Mouse (Mus musculus) left cerebral cortex, adult 2 months (tissue): ENCODE data around the gene Fbxw11. TPM values are rescaled to one million over a fixed set of nuclear protein-coding genes. Genes with fewer than 3 reads are reported as not detected.

ENCODE experiments used
- DNase-seq, 2 experiments: peaks; one replicate each; pipeline ENCODE4 v3.0.0; 2021 to 2022; ENCODE audit warnings: low spot score in 2 of 2, mixed read lengths in 1 of 2; ENCODE audit errors: extremely low spot score in 1 of 2
- H3K27ac ChIP-seq: fragments of 200-600 bp; 2 replicates; pipeline ENCODE4 v1.8.1; 2022
- H3K4me3 ChIP-seq: fragments of 200-600 bp; 2 replicates; pipeline ENCODE4 v1.8.1; 2022
- CTCF ChIP-seq: fragments of 200-600 bp; IDR thresholded peaks from 2 replicates; pipeline ENCODE4 v1.8.1; 2022; ENCODE audit warnings: antibody characterized with exemption, mild to moderate bottlenecking, moderate library complexity
- intact Hi-C: fragments of 180-260 bp; cut with DNase I; formaldehyde crosslinking; loops from one replicate; pipeline ENCODE4 v1.15.1; 2025
- total RNA-seq, 2 experiments: library from RNA; stranded (reverse); gene quantifications; 2 replicates each; pipeline ENCODE4 v1.2.3; 2021

The Fbxw11 gene
- total RNA-seq, 2 experiments from 2014 or later, result 122 to 125 TPM

DNA sequence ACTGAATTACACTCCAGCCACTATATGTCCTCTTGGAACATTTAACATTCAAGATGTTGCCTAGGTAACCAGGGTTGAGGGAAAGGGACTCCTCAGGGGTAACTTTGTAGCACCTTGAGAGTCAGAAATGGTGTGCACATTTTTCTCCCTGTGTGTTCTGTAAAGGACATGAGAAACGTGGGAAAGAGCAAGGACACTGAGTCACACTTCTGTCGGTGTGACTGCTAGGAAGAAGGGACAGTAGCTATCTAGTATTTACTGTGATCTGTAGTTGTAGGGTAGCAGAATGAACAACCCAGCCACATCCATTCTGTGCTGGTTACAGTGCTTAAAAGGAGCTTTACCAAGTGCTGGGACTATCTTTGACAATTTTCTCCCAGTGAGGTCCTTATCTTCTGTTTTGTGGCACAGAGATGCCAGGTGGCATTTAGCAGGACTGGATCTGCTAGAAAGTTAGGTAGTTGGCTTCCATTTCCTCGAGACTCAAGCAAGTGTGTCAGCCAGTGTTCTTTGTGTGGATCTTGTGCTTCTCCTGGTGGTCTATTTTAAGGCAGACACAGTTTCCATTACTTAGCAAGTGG, 57.5 kb downstream of the Fbxw11 start:
- Histone ChIP-seq H3K4me3 (no peak overlapping the region), H3K27ac (no peak overlapping the region)
- DNase-seq, result no peak
- TF ChIP-seq CTCF, result no peak
- intact Hi-C loops, result loop anchor here (10.0 kb wide), 1 partner anchor 355 kb away; the partner anchor contains the start of gene Sh3pxd2b

DNA sequence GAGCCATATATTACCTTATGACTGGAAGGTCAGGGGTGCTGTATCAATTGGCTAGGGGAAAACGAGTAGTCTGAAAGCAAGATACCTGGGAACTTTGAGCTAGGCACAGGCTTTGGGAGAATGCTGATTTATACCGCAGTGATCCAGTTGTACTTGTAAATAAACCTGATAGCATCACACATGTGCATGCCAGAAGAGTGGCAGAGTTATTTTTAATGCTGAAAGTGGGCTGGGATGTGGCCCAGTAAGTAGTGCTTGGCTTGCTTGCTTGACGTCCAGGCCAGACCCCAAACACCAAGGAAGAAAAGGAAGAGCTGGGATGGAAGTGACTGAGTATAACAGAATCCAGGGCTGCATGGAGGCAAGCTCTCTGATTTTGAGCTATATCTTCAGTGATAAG, 59.0 kb downstream of the Fbxw11 start:
- H3K4me3 ChIP-seq, result no peak overlapping the region
- no peak overlapping the region for H3K27ac ChIP-seq
- intact Hi-C loops, result loop anchor here (10.0 kb wide), 1 partner anchor 357 kb away; the partner anchor contains the start of gene Sh3pxd2b
- no peak for DNase-seq
- no peak for TF ChIP-seq CTCF

DNA sequence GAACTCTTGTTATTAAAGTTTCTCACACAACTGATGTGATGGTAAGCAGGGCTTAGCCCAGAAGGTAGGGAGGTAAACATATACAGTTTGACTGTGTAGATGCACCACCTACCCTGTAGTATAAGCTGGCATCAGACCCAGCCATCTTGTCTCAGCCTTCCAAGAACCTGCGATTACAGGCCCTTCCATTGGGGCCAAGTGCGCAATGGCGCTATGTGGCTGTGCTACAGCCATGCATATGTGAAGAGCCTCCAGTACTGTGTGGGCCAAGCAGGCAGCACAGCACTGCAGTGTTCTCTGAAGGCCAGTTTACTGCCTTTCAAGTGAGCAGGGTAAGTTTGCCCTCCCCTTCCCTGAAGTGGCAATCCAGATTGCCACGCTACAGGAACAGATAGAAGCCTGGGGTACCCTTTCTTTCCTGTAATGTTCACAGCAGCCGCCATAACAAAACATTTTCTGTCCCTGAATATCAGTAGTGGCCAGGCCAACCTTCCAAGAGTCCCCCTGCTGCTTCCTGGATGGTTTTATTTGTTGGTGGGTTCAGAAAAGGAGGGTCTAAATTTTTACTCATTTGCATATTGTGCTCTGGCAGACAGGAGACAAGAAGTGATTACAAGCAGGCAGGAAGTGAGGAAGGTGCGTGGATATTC, 61.8 kb downstream of the Fbxw11 start:
- Histone ChIP-seq H3K27ac (no peak overlapping the region), H3K4me3 (no peak overlapping the region)
- no peak for TF ChIP-seq CTCF
- intact Hi-C loops, result loop anchor here (10.0 kb wide), 1 partner anchor 360 kb away; the partner anchor contains the start of gene Sh3pxd2b
- DNase-seq, result no peak

DNA sequence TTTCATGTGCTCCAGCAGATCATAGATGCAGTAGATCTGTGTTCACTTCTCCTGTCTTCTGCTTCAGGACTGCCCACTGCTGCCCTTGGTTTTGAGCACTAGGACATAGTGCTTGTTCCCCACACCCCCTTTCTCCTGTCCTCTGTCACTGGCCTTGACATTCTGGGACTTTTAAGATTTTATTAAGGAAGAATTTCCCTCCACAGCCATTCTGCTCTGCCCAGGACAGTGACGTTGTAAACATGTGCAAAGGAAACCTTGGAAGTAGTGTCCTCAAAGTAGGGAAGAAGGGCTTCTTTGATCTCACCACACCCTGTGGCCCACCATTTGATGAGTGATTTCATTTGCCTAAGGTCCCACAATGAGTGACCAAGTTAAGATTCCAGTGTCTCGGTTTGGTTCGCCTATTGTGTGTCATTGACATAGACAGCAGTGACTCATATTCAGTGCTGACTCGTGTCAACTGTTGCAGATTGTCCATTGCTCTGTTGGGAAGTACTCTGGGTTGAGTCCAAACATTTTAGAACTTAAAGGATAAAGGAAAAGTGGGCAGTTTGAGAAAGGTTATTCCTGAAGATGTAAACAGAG, 64.0 kb downstream of the Fbxw11 start:
- Histone ChIP-seq H3K4me3 (no peak overlapping the region), H3K27ac (no peak overlapping the region)
- DNase-seq, result no peak
- TF ChIP-seq CTCF, result no peak
- intact Hi-C loops, result loop anchor here (5.0 to 10.0 kb wide), 2 partner anchors 254 to 362 kb away; partner anchors contain the start of gene Sh3pxd2b

DNA sequence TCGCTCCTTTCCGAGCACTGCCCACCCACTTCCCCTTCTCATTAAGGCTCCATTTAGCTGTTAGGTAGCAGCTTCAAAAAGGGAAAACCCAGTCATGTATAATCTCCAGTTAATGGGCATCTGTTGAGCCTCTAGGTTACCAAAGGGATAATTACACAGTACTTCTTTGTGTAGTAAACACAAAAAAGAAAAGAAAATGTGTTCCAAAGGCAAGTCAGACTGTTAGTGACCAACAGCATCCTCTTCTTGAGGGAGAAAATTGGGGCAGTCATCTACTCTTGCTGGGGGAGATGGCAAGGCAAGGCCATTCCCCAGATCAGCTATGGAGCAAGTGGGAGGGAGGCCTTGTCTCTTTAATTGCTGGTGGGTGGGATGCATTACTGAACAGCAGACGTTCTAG, 65.0 kb downstream of the Fbxw11 start:
- DNase-seq, result no peak
- TF ChIP-seq CTCF, result no peak
- no peak overlapping the region for H3K4me3 ChIP-seq
- intact Hi-C loops, result loop anchor here (5.0 to 10.0 kb wide), 2 partner anchors 255 to 363 kb away; partner anchors contain the start of gene Sh3pxd2b
- H3K27ac ChIP-seq, result no peak overlapping the region

DNA sequence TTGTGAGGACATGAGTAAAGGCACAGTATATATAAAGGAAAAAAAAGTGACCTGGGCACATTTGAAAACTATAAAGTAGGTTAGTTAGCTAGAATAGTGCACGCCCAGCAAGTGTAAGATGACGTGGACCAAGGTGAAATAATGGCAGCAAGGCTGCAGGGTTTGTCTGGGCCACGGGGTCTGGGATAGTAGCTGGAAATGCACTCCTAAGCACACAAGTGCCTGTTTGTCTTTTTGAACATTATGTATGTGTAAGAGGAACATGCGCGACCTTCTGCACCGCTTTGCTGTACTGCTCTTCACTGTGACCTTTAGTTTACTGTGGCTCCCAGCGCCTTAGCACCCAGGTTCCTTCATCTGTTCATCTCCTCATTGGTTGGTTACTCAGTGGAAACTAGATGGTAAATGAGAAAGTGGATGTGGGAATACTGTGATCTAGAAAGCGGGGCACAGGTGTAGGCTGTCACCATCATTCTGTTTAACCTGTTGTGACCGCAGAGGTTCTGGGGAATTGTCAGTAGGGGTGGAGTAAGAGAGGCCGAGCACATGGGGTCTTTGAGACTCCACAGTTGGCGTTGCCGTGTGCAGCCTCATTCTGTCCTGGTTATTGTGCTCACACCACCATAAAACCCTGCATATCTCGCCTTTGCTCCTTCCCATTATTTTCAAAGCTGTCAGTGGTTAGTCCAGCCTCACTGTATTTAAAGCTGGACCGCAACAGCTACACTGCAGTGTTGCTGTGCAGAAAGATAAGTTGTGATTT, 66.4 kb downstream of the Fbxw11 start:
- intact Hi-C loops, result loop anchor here (1.0 to 10.0 kb wide), 4 partner anchors 66 to 364 kb away; partner anchors contain the start of genes Fbxw11 and Sh3pxd2b
- Histone ChIP-seq H3K4me3 (no peak overlapping the region), H3K27ac (no peak overlapping the region)

DNA sequence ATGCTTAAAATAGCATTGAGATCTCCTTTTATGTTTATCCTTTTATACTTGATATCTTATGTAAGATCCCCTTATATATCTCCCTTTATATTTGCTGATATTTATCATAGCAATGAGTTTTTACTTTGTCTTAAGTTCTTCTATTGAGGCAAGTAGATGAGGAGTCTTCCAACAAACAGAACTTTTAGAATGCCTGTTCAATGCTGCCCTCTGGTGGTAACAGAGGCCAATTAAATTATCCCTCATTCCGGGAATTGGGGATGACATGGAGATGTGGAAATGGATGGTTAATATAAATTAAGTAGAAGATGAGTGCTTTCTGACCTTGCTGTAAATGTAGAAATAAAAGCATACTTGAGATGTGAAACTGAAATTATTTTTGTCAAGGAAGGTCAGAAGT, 67.0 kb downstream of the Fbxw11 start:
- Histone ChIP-seq H3K4me3 (no peak overlapping the region), H3K27ac (no peak overlapping the region)
- DNase-seq, result peak; percentile 43 to 53
- intact Hi-C loops, result loop anchor here (1.0 to 10.0 kb wide), 4 partner anchors 67 to 365 kb away; partner anchors contain the start of genes Fbxw11 and Sh3pxd2b
- peak; percentile 92 for TF ChIP-seq CTCF

More for the DNA sequence above, 66.4 kb downstream of the Fbxw11 start:
- DNase-seq, result no peak
- no peak for TF ChIP-seq CTCF

DNA sequence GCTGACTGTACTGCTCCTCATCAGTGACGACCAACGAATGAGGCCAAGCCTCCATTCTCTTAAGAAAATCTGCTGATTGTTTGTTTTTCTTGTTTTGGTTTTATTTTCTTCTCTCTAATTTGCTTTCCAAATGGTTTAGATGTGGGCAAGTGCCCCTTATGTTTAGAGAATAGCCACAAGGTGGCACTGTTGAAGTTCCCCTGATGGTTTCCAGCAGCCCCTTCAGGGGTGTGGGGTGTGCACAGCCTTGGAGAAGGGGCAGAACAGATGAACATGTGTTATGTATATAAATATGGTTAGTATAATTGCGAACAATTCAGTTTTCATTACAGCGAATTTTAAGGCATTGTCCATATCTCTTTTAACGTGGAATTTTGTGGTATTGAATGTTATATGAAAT, 71.7 kb downstream of the Fbxw11 start:
- no peak for DNase-seq
- intact Hi-C loops, result loop anchor here (1.0 to 2.0 kb wide), 2 partner anchors 243 to 434 kb away; no protein-coding TSS in a partner anchor
- peak; percentile 78 for TF ChIP-seq CTCF

DNA sequence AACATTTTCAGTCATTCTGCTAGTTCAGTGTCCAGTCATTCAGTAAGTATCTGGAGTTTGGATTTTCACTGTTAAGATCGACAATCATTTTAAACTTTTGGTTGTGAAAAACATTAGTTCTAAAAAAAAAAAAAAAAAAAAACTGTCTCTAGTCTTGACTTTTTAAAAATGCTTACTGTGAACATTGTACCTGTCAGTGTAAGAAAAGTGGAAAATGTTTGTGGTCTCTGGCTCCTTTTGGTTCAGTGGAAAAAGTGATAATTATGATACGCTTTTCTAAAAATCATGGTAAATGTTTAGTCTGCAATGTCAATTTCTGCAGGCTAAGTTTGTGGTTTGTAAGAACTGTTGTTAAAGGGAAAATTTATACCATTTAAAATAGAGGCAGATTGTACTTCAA, 72.4 kb downstream of the Fbxw11 start:
- Histone ChIP-seq H3K4me3 (no peak overlapping the region), H3K27ac (no peak overlapping the region)
- no peak for DNase-seq
- TF ChIP-seq CTCF, result no peak
- intact Hi-C loops, result loop anchor here (1.0 to 2.0 kb wide), 2 partner anchors 242 to 433 kb away; no protein-coding TSS in a partner anchor

More for the DNA sequence above, 71.7 kb downstream of the Fbxw11 start:
- Histone ChIP-seq H3K4me3 (no peak overlapping the region), H3K27ac (no peak overlapping the region)

DNA sequence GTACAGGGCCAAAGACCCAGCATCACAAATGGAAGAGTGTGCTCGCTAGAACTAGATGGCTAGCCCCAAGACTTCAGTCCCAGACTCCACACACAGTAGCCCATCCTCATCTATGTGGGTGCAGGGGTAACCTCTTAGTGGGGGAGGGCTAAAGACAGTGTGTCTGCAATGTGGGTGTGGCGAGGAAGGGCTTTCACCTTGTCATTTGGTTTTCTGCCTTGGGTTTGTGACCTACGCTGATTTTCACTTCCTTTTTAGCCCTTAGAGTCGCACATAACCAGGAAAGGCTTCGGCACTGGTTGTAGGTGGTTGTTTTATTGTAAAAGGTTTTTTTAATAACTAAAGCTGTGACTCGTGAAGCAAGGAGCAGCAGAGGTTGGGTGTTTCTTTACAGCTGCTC, 73.0 kb downstream of the Fbxw11 start:
- intact Hi-C loops, result loop anchor here (2.0 kb wide), 1 partner anchor 241 kb away; no protein-coding TSS in a partner anchor
- no peak overlapping the region for H3K27ac ChIP-seq
- no peak for DNase-seq
- H3K4me3 ChIP-seq, result no peak overlapping the region
- TF ChIP-seq CTCF, result no peak

DNA sequence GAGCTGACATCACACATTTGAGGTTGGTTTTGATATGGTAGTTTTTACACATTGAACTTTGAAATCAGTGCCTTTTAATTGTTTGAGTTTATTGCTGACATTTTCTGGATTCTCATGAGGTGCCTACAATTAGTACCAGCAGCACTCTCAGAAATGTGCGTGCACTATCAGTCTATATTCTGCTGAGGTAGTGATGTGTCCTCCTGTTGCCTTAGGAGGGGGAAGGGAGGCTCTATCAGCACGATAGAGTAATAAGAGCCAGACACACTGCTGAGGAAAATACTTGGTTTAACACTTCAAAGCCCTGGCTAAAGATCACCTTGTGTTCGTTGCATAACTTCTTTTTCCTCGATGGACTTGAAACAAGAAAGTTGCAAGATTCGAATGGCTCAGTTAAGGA, 73.4 kb downstream of the Fbxw11 start:
- H3K4me3 ChIP-seq, result no peak overlapping the region
- no peak for TF ChIP-seq CTCF
- no peak overlapping the region for H3K27ac ChIP-seq
- DNase-seq, result no peak
- intact Hi-C loops, result loop anchor here (2.0 kb wide), 1 partner anchor 241 kb away; no protein-coding TSS in a partner anchor
